Mouse (Mus musculus): Measurements from ENCODE around the gene Zfp872.
A peak's percentile ranks its signal among the peaks of the same experiment; 100 is the strongest.

DNA sequence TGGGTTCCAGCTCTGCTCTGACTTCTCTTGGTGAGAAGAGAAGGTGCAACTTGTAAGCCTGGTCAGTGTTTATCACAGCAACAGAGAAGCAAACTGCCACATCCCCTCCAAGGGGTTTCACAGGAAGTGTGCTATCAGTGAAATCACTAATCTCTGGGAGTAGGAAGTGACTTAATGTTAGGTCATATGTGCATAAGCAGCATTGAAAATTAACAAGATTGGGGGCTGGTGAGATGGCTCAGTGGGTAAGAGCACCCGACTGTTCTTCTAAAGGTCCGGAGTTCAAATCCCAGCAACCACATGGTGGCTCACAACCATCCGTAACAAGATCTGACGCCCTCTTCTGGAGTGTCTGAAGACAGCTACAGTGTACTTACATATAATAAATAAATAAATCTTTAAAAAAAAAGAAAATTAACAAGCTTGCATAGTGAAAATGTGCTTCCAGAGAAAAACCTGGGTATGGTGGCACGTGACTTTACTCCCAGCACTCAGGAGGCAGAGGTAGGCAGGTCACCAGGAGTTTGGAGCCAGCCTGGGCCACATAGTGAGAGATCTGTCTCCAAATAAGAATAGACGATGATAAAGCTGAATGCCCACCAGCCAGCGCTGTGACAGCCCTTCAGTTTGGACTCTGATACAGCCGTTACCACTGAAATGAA is 43.5 kb upstream of the Zfp872 start:
- TF ChIP-seq RAD21 (IDR thresholded peaks at IDR 0.05; ENCODE audit: low read depth, low read length) (no peak), HCFC1 (IDR thresholded peaks at IDR 0.05; ENCODE audit: low read depth, low read length) (peak; percentile 50; the same call in 1 of the 2 replicates), ETS1 (IDR thresholded peaks at IDR 0.05; ENCODE audit: low read depth, low read length) (peak; percentile 94), TCF12 (IDR thresholded peaks at IDR 0.05; ENCODE audit: low read depth, low read length) (peak; percentile 56; the same call in 1 of the 2 replicates), POLR2A (IDR thresholded peaks at IDR 0.05; ENCODE audit: control insufficient read depth in 1 of 2, insufficient read depth in 1 of 2, low read depth in 1 of 2, low read length in 2 of 2, poor library complexity in 1 of 2) (no peak), ELF1 (IDR thresholded peaks at IDR 0.05; ENCODE audit: low read depth, low read length) (peak; percentile 78), POLR2AphosphoS5 (IDR thresholded peaks at IDR 0.05; ENCODE audit: borderline replicate concordance, low read depth, low read length) (no peak), GATA1 (IDR thresholded peaks at IDR 0.05; ENCODE audit: low read depth, low read length) (peak; percentile 91), MXI1 (IDR thresholded peaks at IDR 0.05; ENCODE audit: low read depth, low read length) (peak; percentile 53; the same call in 1 of the 2 replicates), CTCF (IDR thresholded peaks at IDR 0.05 in 2 of 3, conservative IDR thresholded peaks at IDR 0.05 in 1 of 3; ENCODE audit: control insufficient read depth in 1 of 3, insufficient read depth in 1 of 3, low read depth in 2 of 3, low read length in 3 of 3, poor library complexity in 1 of 3, severe bottlenecking in 1 of 3) (peak in 1 of 3 experiments; percentile 28; a peak in 1 of 6 replicates), KAT2A (conservative IDR thresholded peaks at IDR 0.05; ENCODE audit: low read depth, low read length) (no peak)
